Mouse (Mus musculus) testis, adult 2 months (tissue): ENCODE data around the gene Nr0b2. TPM values are rescaled to one million over a fixed set of nuclear protein-coding genes. Genes with fewer than 3 reads are reported as not detected.

Experiments used
- H3K27ac ChIP-seq: fragments of 200-500 bp; 2 replicates; pipeline ENCODE4 v1.5.1; 2012; ENCODE audit warnings: low read depth, low read length; ENCODE audit not compliant: control insufficient read depth, insufficient read depth
- H3K27me3 ChIP-seq: fragments of 200-500 bp; 2 replicates; pipeline ENCODE4 v1.6.1; 2012; ENCODE audit warnings: mild to moderate bottlenecking, low read length, moderate library complexity; ENCODE audit not compliant: control insufficient read depth, insufficient read depth
- H3K36me3 ChIP-seq: fragments of 200-500 bp; 2 replicates; pipeline ENCODE4 v1.6.1; 2012; ENCODE audit warnings: mild to moderate bottlenecking, low read length; ENCODE audit not compliant: control insufficient read depth, insufficient read depth
- H3K4me1 ChIP-seq: fragments of 200-500 bp; 2 replicates; pipeline ENCODE4 v1.6.1; 2012; ENCODE audit warnings: low read length; ENCODE audit not compliant: control insufficient read depth, insufficient read depth
- H3K4me3 ChIP-seq: fragments of 200-500 bp; 2 replicates; pipeline ENCODE4 v1.5.1; 2012; ENCODE audit warnings: low read depth, mild to moderate bottlenecking, low read length, moderate library complexity, mixed read lengths; ENCODE audit not compliant: control insufficient read depth
- CTCF ChIP-seq: fragments of 200-500 bp; IDR thresholded peaks from 2 replicates; pipeline ENCODE4 v1.5.1; 2012; ENCODE audit warnings: low read depth, mild to moderate bottlenecking, inconsistent platforms, low read length, moderate library complexity; ENCODE audit not compliant: control insufficient read depth, insufficient read depth, insufficient replicate concordance
- POLR2A ChIP-seq: fragments of 200-500 bp; IDR thresholded peaks from 2 replicates; pipeline ENCODE4 v1.6.1; 2012; ENCODE audit warnings: low read depth, mild to moderate bottlenecking, inconsistent platforms, low read length, moderate library complexity; ENCODE audit not compliant: control insufficient read depth
- polyA plus RNA-seq: library from polyadenylated mRNA; depleted of rRNA; stranded (reverse); fragments of >200 nt; gene quantifications from 2 replicates; pipeline ENCODE4 v1.2.3, GENCODE M21; 2012

The Nr0b2 gene
- polyA plus RNA-seq, 1 experiment: 0.42 TPM

DNA sequence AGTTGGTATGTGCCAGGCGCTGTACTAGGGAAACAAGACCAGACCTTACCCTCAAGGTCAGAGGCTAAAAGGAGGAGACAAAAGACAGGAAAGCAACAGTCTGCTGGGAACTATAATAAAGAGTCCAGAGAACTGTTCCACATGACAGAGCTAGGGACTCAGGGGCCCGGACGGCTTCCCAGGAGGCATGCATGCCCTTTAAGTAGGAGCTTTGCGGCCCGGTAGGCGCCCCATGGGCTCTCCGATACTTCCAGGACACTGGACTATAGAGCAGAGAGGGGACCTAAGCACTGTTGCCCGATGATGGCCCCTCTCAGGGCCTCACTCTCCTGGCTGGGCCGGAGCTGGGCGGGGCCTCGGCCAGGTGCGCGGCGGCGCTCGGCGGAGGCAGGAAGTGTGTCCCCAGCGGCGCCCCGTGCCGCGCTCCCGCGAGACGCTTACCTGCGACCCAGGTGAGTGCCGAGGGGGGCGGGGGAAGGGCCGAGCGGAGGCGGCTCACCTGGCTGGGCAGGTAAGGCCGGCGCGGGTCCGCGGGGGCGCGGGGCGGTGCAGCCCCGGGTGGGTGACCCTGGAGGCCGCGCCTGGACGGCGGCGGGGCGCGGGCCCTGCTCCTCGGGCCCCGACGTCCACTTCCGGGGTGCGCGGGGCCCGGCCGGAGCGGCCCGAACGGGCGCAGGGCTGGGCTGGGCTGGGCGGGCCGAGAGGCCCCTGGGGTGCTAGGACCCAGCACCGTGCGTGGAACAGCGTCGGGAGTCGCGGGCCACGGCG, 34.4 kb upstream of the Nr0b2 start, which contains the start of gene Kdf1:
Kdf1 (plus strand) TSS at position 363 of the 768 bp plus-strand sequence.
- H3K27me3 ChIP-seq: no peaks in the 10 kb centered on the region

GRCm38 (mm10) chr4:133519369-133519665, 33.9 kb upstream of the Nr0b2 start:
- no peaks in the 10 kb centered on the region for H3K27me3 ChIP-seq
- 0 out of 2 replicates have a peak overlapping the region, but pooled peaks have one; percentile 1 for H3K27ac ChIP-seq
- peaks cover 11% of the 10 kb centered on the region for H3K4me1 ChIP-seq
- TF ChIP-seq POLR2A (no peak), CTCF (no peak)
- peak overlapping the region; percentile 90 for H3K4me3 ChIP-seq
- H3K36me3 ChIP-seq: no peaks in the 10 kb centered on the region

More for the DNA sequence above, 34.4 kb upstream of the Nr0b2 start, which contains the start of gene Kdf1:
- 0 out of 2 replicates have a peak within 1 kb of the TSS, but pooled peaks have one; percentile 1 for H3K27ac ChIP-seq
- peaks cover 11% of the 10 kb centered on the region for H3K4me1 ChIP-seq
- no peaks in the 10 kb centered on the region for H3K36me3 ChIP-seq
- peak within 1 kb of the TSS; percentile 90 for H3K4me3 ChIP-seq
- TF ChIP-seq POLR2A: no peak

DNA sequence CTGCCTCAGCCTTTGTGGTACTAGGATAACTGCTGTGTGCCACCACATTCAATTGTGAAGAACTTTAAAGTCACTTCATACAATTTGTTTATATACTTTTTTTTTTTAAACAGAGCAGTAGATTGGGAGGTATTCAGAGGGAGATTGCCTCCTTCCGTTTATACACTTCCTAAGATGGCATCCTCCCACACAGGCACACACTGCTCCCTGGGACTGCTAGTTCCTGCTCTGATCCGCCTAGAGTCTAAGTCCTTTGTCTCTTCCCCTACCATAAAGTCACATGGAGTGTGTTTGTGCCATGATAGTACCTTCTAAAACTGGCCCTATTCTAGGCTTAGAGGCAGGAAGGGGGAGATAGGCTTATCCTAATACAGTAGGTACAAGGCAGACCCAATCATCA, 31.7 kb upstream of the Nr0b2 start:
- Histone ChIP-seq H3K4me1 (peaks cover 11% of the 10 kb centered on the region), H3K4me3 (no peak overlapping the region), H3K27ac (no peak overlapping the region), H3K36me3 (no peaks in the 10 kb centered on the region), H3K27me3 (no peaks in the 10 kb centered on the region)
- TF ChIP-seq CTCF: no peak
- TF ChIP-seq POLR2A: no peak

DNA sequence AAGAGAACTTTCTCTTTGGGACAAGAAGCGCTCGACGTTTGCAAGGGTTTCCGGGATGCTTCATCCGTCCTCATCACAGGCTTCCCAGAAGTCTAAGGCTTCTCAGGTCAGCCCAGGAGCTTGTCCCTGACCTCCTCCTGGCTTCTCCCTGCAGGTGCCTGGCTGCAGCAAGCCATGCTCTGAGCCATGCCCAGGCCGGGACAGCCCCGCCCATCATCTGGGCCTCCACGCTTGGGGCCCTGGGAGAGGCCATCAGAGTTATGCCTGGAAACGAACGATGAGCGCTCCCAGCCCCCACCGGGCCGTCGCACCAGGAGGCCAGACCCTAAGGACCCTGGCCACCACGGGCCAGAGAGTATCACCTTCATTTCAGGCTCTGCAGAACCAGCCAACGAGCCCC, 25.4 kb upstream of the Nr0b2 start:
- Histone ChIP-seq H3K27ac (no peak overlapping the region), H3K4me1 (peaks cover 5% of the 10 kb centered on the region), H3K4me3 (no peak overlapping the region), H3K36me3 (0 out of 2 replicates have a peak, but pooled peaks cover 1% of the 10 kb centered on the region), H3K27me3 (no peaks in the 10 kb centered on the region)
- TF ChIP-seq CTCF (no peak), POLR2A (no peak)

GRCm38 (mm10) chr4:133532777-133533176, 20.4 kb upstream of the Nr0b2 start:
- Histone ChIP-seq H3K36me3 (peaks cover 3% of the 10 kb centered on the region; the same call in 1 of the 2 replicates), H3K27me3 (no peaks in the 10 kb centered on the region), H3K4me3 (no peak overlapping the region), H3K27ac (no peak overlapping the region), H3K4me1 (peaks cover 7% of the 10 kb centered on the region)
- TF ChIP-seq POLR2A: no peak
- TF ChIP-seq CTCF: no peak

DNA sequence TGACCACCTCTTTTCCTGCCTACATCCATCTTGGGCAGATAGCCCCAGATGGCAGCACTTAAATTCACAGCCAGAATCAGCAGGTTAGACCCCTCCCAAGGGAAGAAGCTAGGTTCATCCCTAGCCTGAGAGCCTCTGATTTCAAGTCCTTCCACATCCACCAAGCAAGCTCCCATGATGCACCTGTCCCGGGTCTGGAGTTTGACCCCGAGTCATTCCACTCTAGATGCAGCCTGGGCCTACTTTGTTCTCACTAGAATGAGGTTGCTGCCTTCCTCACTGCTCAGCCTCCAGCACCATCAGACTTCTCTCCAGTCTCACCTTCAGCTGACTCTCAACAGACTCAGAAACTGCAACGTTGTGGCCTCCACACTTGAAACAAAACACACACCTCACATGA, 17.1 kb upstream of the Nr0b2 start:
- H3K4me1 ChIP-seq: peaks cover 3% of the 10 kb centered on the region; the same call in 1 of the 2 replicates
- no peak overlapping the region for H3K27ac ChIP-seq
- peaks cover 5% of the 10 kb centered on the region; the same call in 1 of the 2 replicates for H3K36me3 ChIP-seq
- H3K27me3 ChIP-seq: no peaks in the 10 kb centered on the region
- TF ChIP-seq POLR2A: no peak
- no peak for TF ChIP-seq CTCF
- no peak overlapping the region for H3K4me3 ChIP-seq

DNA sequence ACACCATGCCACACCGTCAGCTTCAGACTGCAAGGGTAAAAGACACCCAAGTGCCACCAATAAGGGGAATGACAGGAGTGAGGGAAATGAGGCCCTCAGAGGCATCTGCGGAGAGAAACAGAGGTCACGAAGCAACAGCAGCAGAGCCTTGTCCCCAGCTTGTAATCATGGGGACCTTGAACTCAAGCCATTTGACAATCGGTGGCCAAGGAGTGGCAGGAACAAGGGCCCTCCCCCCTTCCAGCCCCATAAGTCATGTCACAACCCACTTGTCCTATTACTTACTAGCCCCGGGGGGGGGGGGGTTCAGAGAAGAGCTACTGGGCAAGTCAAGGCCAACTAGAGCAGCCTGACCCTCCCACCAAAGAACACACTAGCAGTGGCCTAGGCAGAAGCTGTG, 16.5 kb upstream of the Nr0b2 start:
- no peak for TF ChIP-seq CTCF
- no peak for TF ChIP-seq POLR2A

More for the DNA sequence above, 16.5 kb upstream of the Nr0b2 start:
- Histone ChIP-seq H3K27ac (no peak overlapping the region), H3K4me1 (peaks cover 3% of the 10 kb centered on the region; the same call in 1 of the 2 replicates), H3K27me3 (no peaks in the 10 kb centered on the region), H3K36me3 (peaks cover 5% of the 10 kb centered on the region; the same call in 1 of the 2 replicates), H3K4me3 (no peak overlapping the region)
